Mouse (Mus musculus) myocyte (in vitro differentiated cells): ENCODE results near the gene Cntnap5c. TPM values are rescaled to one million over a fixed set of nuclear protein-coding genes. Genes with fewer than 3 reads are reported as not detected.

Experiments
- H3K27me3 ChIP-seq: one replicate; pipeline ENCODE4 v1.6.1; 2011; ENCODE audit not compliant: control insufficient read depth, insufficient read depth, insufficient read length
- H3K36me3 ChIP-seq: one replicate; pipeline ENCODE4 v1.6.1; 2011; ENCODE audit not compliant: control insufficient read depth, insufficient read depth
- H3K4me2 ChIP-seq: one replicate; pipeline ENCODE4 v1.6.1; 2011; ENCODE audit warnings: low read depth, control low read depth
- H3K4me3 ChIP-seq: one replicate; pipeline ENCODE4 v1.5.1; 2011; ENCODE audit warnings: mild to moderate bottlenecking, control low read depth, moderate library complexity
- H3K79me2 ChIP-seq: one replicate; pipeline ENCODE4 v1.6.1; 2011; ENCODE audit not compliant: control insufficient read depth, insufficient read depth
- H3ac ChIP-seq: one replicate; pipeline ENCODE4 v1.6.1; 2011; ENCODE audit not compliant: control insufficient read depth, insufficient read length
- CEBPB ChIP-seq: IDR thresholded peaks from 2 replicates; pipeline ENCODE4 v1.6.1; 2011; ENCODE audit warnings: mild to moderate bottlenecking, moderate library complexity; ENCODE audit not compliant: poor library complexity, insufficient read depth, severe bottlenecking
- E2F4 ChIP-seq: IDR thresholded peaks from one replicate; pipeline ENCODE4 v1.6.1; 2011; ENCODE audit warnings: mild to moderate bottlenecking, control low read depth, moderate library complexity; ENCODE audit not compliant: insufficient read depth
- MAX ChIP-seq: IDR thresholded peaks from one replicate; pipeline ENCODE4 v1.6.1; 2011; ENCODE audit warnings: low read depth, mild to moderate bottlenecking, control low read depth
- MYOD1 ChIP-seq, 3 experiments: IDR thresholded peaks; one replicate each; pipeline ENCODE4 v1.6.1; 2011; ENCODE audit warnings: control low read depth in 2 of 3, low read depth in 2 of 3, mild to moderate bottlenecking in 2 of 3, moderate library complexity in 1 of 3; ENCODE audit not compliant: insufficient read length in 2 of 3, control insufficient read depth in 1 of 3
- MYOG ChIP-seq, 3 experiments: IDR thresholded peaks; one replicate each; pipeline ENCODE4 v1.6.1; 2011; ENCODE audit warnings: control low read depth in 2 of 3, low read depth in 2 of 3, mild to moderate bottlenecking in 2 of 3; ENCODE audit not compliant: insufficient read length in 2 of 3, control insufficient read depth in 1 of 3, insufficient read depth in 1 of 3
- POLR2A ChIP-seq: IDR thresholded peaks from one replicate; pipeline ENCODE4 v1.6.1; 2011; ENCODE audit warnings: low read depth, mild to moderate bottlenecking, control low read depth, moderate library complexity; ENCODE audit not compliant: insufficient read length
- POLR2AphosphoS2 ChIP-seq: IDR thresholded peaks from one replicate; pipeline ENCODE4 v1.6.1; 2011; ENCODE audit warnings: low read depth, control low read depth; ENCODE audit not compliant: insufficient read length
- REST ChIP-seq: IDR thresholded peaks from one replicate; pipeline ENCODE4 v1.6.1; 2011; ENCODE audit warnings: mild to moderate bottlenecking, control low read depth, moderate library complexity; ENCODE audit not compliant: insufficient read depth, insufficient read length
- SRF ChIP-seq: IDR thresholded peaks from one replicate; pipeline ENCODE4 v1.6.1; 2011; ENCODE audit warnings: low read depth; ENCODE audit not compliant: control insufficient read depth, insufficient read length
- TCF12 ChIP-seq: IDR thresholded peaks from one replicate; pipeline ENCODE4 v1.6.1; 2011; ENCODE audit warnings: mild to moderate bottlenecking, control low read depth; ENCODE audit not compliant: poor library complexity, insufficient read depth, severe bottlenecking
- TCF3 ChIP-seq: IDR thresholded peaks from one replicate; pipeline ENCODE4 v1.6.1; 2011; ENCODE audit warnings: low read depth, control low read depth; ENCODE audit not compliant: insufficient read length
- USF1 ChIP-seq: IDR thresholded peaks from one replicate; pipeline ENCODE4 v1.6.1; 2011; ENCODE audit warnings: low read depth, mild to moderate bottlenecking, control low read depth, moderate library complexity
- polyA plus RNA-seq: library from polyadenylated mRNA; unstranded; fragments of >200 nt; fragmentation: generic; extraction: Trizol; gene quantifications from one replicate; pipeline ENCODE4 v1.2.1, GENCODE M21; 2012; ENCODE audit warnings: missing spikeins

The Cntnap5c gene
- polyA plus RNA-seq, 1 experiment, result not detected

DNA sequence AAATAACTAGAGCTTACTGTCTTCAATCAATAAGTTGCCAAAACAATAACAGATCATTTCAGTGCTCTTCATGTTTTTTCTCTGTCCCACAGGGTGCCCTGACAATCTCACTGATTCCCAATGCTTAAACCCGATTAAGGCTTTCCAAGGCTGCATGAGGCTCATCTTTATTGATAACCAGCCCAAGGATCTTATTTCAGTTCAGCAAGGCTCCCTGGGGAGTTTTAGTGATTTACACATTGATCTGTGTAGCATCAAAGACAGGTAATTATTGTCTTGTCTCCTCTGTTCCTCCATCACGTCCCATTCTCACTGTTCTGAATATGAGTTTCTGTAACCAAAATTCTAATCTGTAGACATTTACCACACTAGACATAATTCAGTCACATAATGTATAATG is 335.1 kb downstream of the Cntnap5c start:
- Histone ChIP-seq H3K79me2 (no peaks in the 10 kb centered on the region), H3K27me3 (no peaks in the 10 kb centered on the region), H3ac (no peak overlapping the region), H3K4me2 (no peak overlapping the region), H3K36me3 (no peaks in the 10 kb centered on the region), H3K4me3 (no peak overlapping the region)
- TF ChIP-seq TCF3 (no peak), MYOD1 (IDR thresholded peaks at IDR 0.05; ENCODE audit: control insufficient read depth in 1 of 3, insufficient read length in 2 of 3, low read depth in 2 of 3) (no peak), POLR2AphosphoS2 (no peak), SRF (no peak), CEBPB (no peak), POLR2A (no peak), TCF12 (no peak), MYOG (IDR thresholded peaks at IDR 0.05; ENCODE audit: control insufficient read depth in 1 of 3, insufficient read depth in 1 of 3, insufficient read length in 2 of 3, low read depth in 2 of 3) (no peak), E2F4 (no peak), USF1 (no peak), REST (no peak), MAX (no peak)

DNA sequence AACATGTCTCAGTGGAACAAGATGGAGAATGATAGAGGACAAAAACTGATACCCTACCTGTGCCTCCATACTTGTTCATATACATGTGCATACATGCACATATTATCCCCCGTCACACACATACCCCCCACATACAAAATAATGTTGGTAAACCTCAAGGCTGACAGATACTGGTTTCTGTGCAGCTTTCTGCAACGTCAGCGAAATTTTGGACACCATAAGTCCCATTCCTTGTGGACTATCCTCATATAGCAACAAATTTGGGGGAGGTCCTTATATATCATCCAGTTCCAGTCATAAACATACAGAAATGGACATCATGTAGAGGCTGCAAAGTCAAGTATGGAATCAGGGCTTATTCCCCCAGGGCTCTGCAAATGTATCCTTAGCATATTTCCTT is 338.5 kb downstream of the Cntnap5c start:
- no peaks in the 10 kb centered on the region for H3K36me3 ChIP-seq
- no peaks in the 10 kb centered on the region for H3K79me2 ChIP-seq
- H3K4me2 ChIP-seq, result no peak overlapping the region
- H3K4me3 ChIP-seq, result no peak overlapping the region
- no peaks in the 10 kb centered on the region for H3K27me3 ChIP-seq
- TF ChIP-seq CEBPB (no peak), E2F4 (no peak), MAX (no peak), TCF3 (no peak), TCF12 (no peak), REST (no peak), SRF (no peak), USF1 (no peak), MYOD1 (IDR thresholded peaks at IDR 0.05; ENCODE audit: control insufficient read depth in 1 of 3, insufficient read length in 2 of 3, low read depth in 2 of 3) (no peak)
- no peak overlapping the region for H3ac ChIP-seq

DNA sequence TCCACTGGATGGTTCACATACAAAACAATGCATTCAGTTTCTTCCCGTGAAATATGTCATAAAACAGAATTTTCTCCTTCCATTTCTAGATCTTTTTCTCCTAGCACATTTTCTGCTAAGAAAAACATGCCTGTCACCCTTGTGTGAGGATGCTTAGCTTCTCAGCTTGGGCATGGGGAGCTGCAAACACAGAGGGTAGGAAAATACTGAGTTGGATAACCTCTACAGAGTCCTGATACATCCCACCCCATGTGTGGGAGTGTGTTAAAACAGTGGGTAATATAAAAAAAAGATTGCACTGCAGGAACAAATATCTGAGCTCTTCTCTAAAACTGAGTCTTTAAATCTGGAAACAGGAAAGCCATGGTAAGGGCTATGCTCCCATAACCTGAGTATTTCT is 339.0 kb downstream of the Cntnap5c start:
- Histone ChIP-seq H3K4me2 (no peak overlapping the region), H3K79me2 (no peaks in the 10 kb centered on the region), H3K36me3 (no peaks in the 10 kb centered on the region)

DNA sequence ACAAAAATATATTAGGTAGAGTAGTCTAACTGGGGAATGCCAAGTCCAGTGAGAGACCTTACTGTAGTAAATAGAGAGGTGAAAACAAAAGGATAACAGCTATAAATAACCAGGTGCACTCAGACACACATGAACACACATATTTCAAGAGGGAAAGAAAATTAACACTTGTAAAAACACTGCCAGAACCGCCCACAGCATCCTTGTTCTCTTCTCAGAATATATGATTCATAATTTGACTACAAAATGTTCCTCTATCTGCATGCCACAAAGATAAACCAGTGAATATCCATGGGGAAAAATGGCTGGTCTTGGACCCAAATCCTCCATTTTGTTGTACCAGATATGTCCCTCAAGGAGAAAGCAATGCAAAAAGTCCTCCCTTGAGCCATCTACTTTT is 417.8 kb downstream of the Cntnap5c start:
- no peak overlapping the region for H3K4me2 ChIP-seq
- no peak overlapping the region for H3ac ChIP-seq
- no peaks in the 10 kb centered on the region for H3K79me2 ChIP-seq
- H3K4me3 ChIP-seq, result no peak overlapping the region
- TF ChIP-seq USF1, result no peak
- TF ChIP-seq POLR2AphosphoS2, result no peak
- no peak for TF ChIP-seq MYOD1 (IDR thresholded peaks at IDR 0.05; ENCODE audit: control insufficient read depth in 1 of 3, insufficient read length in 2 of 3, low read depth in 2 of 3)
- TF ChIP-seq SRF, result no peak
- no peak for TF ChIP-seq TCF12
- no peak for TF ChIP-seq CEBPB
- no peak for TF ChIP-seq E2F4
- no peak for TF ChIP-seq MAX
- TF ChIP-seq POLR2A, result no peak
- TF ChIP-seq REST, result no peak
- no peak for TF ChIP-seq MYOG (IDR thresholded peaks at IDR 0.05; ENCODE audit: control insufficient read depth in 1 of 3, insufficient read depth in 1 of 3, insufficient read length in 2 of 3, low read depth in 2 of 3)
- TF ChIP-seq TCF3, result no peak
- no peaks in the 10 kb centered on the region for H3K27me3 ChIP-seq
- no peaks in the 10 kb centered on the region for H3K36me3 ChIP-seq

More for the DNA sequence above, 339.0 kb downstream of the Cntnap5c start:
- TF ChIP-seq POLR2AphosphoS2 (no peak), MAX (no peak), USF1 (no peak), TCF3 (no peak)
- no peaks in the 10 kb centered on the region for H3K27me3 ChIP-seq
- H3K4me3 ChIP-seq, result no peak overlapping the region
- no peak overlapping the region for H3ac ChIP-seq

DNA sequence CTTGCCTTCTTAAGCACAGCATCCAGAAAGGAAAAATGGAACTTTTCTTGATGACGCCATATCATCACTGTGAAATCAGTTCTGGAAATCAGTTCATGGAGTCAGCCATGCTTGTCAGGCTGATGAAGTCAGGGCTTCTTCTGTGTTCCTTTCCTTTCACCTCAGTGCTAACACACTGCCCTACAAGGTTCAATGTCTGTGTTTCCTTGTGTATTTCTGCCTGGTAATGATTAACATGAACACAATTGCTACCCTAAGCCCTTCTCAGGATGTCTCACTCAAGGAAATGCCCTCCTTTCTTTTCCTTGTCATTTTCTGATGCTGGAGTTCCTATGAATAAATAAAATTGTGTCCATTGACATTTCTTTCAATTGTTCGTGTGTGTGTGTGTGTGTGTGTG is 431.8 kb downstream of the Cntnap5c start:
- H3ac ChIP-seq, result no peak overlapping the region
- no peaks in the 10 kb centered on the region for H3K27me3 ChIP-seq
- no peaks in the 10 kb centered on the region for H3K79me2 ChIP-seq
- H3K36me3 ChIP-seq, result no peaks in the 10 kb centered on the region
- TF ChIP-seq SRF (no peak), E2F4 (no peak), REST (no peak), MAX (no peak), TCF12 (no peak)
- H3K4me3 ChIP-seq, result no peak overlapping the region
- no peak overlapping the region for H3K4me2 ChIP-seq
